Mouse (Mus musculus): Measurements from ENCODE around the gene Cnot8. TPM values are rescaled to one million over a fixed set of nuclear protein-coding genes. Genes with fewer than 3 reads are reported as not detected.
"Not testable (repeated sequence)": the region's sequence is repeated elsewhere in the genome, so short reads cannot be mapped to it uniquely, and the experiment has no call there.

Cnot8 gene
- polyA plus RNA-seq (2012; rRNA removed) = 43.8 and 47.2 TPM in 2 replicates

DNA sequence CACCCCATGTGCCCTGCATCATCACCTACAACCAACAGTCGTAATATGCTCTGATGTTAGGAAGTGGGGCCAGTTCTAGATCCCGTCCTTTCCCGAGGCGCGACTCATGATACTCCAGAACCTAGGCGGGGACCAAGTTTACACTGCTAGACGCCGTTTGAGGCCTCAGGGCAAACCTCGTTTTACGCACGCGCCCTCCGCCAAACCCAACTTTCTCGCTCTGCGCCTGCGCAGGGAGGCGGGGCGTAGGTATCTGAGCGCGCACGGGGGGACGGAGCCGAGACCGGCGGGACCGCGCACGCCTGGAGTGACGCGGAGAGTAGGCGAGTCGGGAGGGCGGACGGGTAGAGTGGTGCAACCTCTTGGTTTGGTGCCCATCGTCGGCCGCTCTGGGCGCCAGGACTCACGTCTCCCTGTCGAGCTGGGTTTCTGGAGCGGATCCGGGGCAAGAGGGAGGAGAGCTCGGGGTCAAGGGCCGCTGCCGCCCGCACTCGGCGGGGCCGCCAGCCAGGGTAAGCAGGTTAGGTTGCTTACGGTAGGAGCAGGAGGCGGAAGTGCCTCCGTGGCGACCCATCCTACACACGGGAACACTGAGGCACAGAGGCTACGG lies at the start of gene Cnot8:
Cnot8 (plus strand) TSS at position 457 of the 610 bp plus-strand sequence.
- H3K4me3 ChIP-seq (ENCODE audit: insufficient read depth, low read depth, low read length) = peak within 1 kb of the TSS; percentile 72
- H3K27ac ChIP-seq (ENCODE audit: insufficient read depth, low read depth, low read length) = peak within 1 kb of the TSS; percentile 68
- H3K36me3 ChIP-seq (ENCODE audit: control insufficient read depth, insufficient read depth, low read length) = no peaks in the 10 kb centered on the region
- peak; percentile 100 for DNase-seq
- no peaks in the 10 kb centered on the region for H3K27me3 ChIP-seq (replicated peaks; ENCODE audit: control insufficient read depth, insufficient read depth, low read length)
- no peak for TF ChIP-seq CTCF (conservative IDR thresholded peaks at IDR 0.05; ENCODE audit: insufficient read depth, insufficient read length, low read depth, low read length)
- TF ChIP-seq POLR2A (IDR thresholded peaks at IDR 0.05; ENCODE audit: low read depth, low read length) = peak; percentile 46
- under 1% methylated on average over 55 of the region's 55 CpGs for WGBS
- H3K4me1 ChIP-seq (ENCODE audit: control insufficient read depth, insufficient read depth, low read length) = peaks cover 5% of the 10 kb centered on the region; the same call in 1 of the 2 replicates

- Histone ChIP-seq H3K4me3 (ENCODE audit: insufficient read depth, low read depth, low read length) (no peak overlapping the region), H3K27ac (ENCODE audit: insufficient read depth, low read depth, low read length) (no peak overlapping the region), H3K36me3 (ENCODE audit: control insufficient read depth, insufficient read depth, low read length) (peaks cover 6% of the 10 kb centered on the region), H3K4me1 (ENCODE audit: control insufficient read depth, insufficient read depth, low read length) (no peaks in the 10 kb centered on the region), H3K27me3 (replicated peaks; ENCODE audit: control insufficient read depth, insufficient read depth, low read length) (no peaks in the 10 kb centered on the region)
- DNase-seq = peak; percentile 46
- 28% methylated on average over 6 of the region's 6 CpGs for WGBS
- TF ChIP-seq CTCF (conservative IDR thresholded peaks at IDR 0.05; ENCODE audit: insufficient read depth, insufficient read length, low read depth, low read length) (peak; percentile 75), POLR2A (IDR thresholded peaks at IDR 0.05; ENCODE audit: low read depth, low read length) (no peak)
Measured at GRCm38 (mm10) chr11:58057455-58057854, 46.5 kb upstream of the Cnot8 start.

GRCm38 (mm10) chr11:58059752-58060151 lies 44.2 kb upstream of the Cnot8 start:
- 93% methylated on average over 7 of the region's 7 CpGs for WGBS
- H3K36me3 ChIP-seq (ENCODE audit: control insufficient read depth, insufficient read depth, low read length); H3K27ac ChIP-seq (ENCODE audit: insufficient read depth, low read depth, low read length); H3K4me3 ChIP-seq (ENCODE audit: insufficient read depth, low read depth, low read length); H3K4me1 ChIP-seq (ENCODE audit: control insufficient read depth, insufficient read depth, low read length); DNase-seq; H3K27me3 ChIP-seq (replicated peaks; ENCODE audit: control insufficient read depth, insufficient read depth, low read length): not testable (repeated sequence)

DNA sequence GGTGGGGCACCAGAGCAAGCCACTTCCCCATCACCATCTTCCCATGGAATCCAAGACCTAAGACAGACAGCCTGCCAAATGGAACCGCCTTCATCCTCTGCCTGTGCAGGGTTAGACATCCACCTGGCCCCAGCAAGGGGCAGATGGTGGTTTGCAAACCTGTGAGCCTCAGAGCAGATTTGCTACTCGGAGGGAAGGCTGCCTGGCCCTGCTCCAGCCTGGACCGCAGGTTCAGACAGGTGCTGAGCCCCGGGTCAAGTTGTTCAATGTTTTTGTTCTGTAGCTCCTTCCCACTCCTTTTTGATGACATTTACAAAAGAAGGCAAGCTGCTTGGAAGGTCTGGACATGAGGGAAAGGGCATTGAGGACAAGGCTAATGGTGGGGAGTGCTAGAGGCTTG lies 42.7 kb upstream of the Cnot8 start:
- H3K36me3 ChIP-seq (ENCODE audit: control insufficient read depth, insufficient read depth, low read length); H3K27ac ChIP-seq (ENCODE audit: insufficient read depth, low read depth, low read length); H3K4me3 ChIP-seq (ENCODE audit: insufficient read depth, low read depth, low read length); H3K27me3 ChIP-seq (replicated peaks; ENCODE audit: control insufficient read depth, insufficient read depth, low read length); H3K4me1 ChIP-seq (ENCODE audit: control insufficient read depth, insufficient read depth, low read length); DNase-seq: not testable (repeated sequence)
- WGBS = 79% methylated on average over 4 of the region's 4 CpGs

- 87% methylated on average over 4 of the region's 4 CpGs for WGBS
- H3K36me3 ChIP-seq (ENCODE audit: control insufficient read depth, insufficient read depth, low read length) = peaks cover 3% of the 10 kb centered on the region; the same call in 1 of the 2 replicates
- no peak for DNase-seq
Measured at GRCm38 (mm10) chr11:58062586-58062985, 41.4 kb upstream of the Cnot8 start.

GRCm38 (mm10) chr11:58065025-58065424 lies 38.9 kb upstream of the Cnot8 start:
- DNase-seq = no peak
- H3K36me3 ChIP-seq (ENCODE audit: control insufficient read depth, insufficient read depth, low read length) = no peaks in the 10 kb centered on the region
- H3K4me3 ChIP-seq (ENCODE audit: insufficient read depth, low read depth, low read length) = no peak overlapping the region
- H3K27ac ChIP-seq (ENCODE audit: insufficient read depth, low read depth, low read length) = no peak overlapping the region
- WGBS = 74% methylated on average over 4 of the region's 4 CpGs
- H3K4me1 ChIP-seq (ENCODE audit: control insufficient read depth, insufficient read depth, low read length) = no peaks in the 10 kb centered on the region
- no peaks in the 10 kb centered on the region for H3K27me3 ChIP-seq (replicated peaks; ENCODE audit: control insufficient read depth, insufficient read depth, low read length)
- TF ChIP-seq POLR2A (IDR thresholded peaks at IDR 0.05; ENCODE audit: low read depth, low read length) (no peak), CTCF (conservative IDR thresholded peaks at IDR 0.05; ENCODE audit: insufficient read depth, insufficient read length, low read depth, low read length) (no peak)

More at GRCm38 (mm10) chr11:58062586-58062985, 41.4 kb upstream of the Cnot8 start:
- Histone ChIP-seq H3K27me3 (replicated peaks; ENCODE audit: control insufficient read depth, insufficient read depth, low read length) (no peaks in the 10 kb centered on the region), H3K27ac (ENCODE audit: insufficient read depth, low read depth, low read length) (no peak overlapping the region), H3K4me1 (ENCODE audit: control insufficient read depth, insufficient read depth, low read length) (no peaks in the 10 kb centered on the region), H3K4me3 (ENCODE audit: insufficient read depth, low read depth, low read length) (no peak overlapping the region)
- TF ChIP-seq POLR2A (IDR thresholded peaks at IDR 0.05; ENCODE audit: low read depth, low read length) (no peak), CTCF (conservative IDR thresholded peaks at IDR 0.05; ENCODE audit: insufficient read depth, insufficient read length, low read depth, low read length) (no peak)

GRCm38 (mm10) chr11:58072978-58073377 lies 31.0 kb upstream of the Cnot8 start:
- no peak for TF ChIP-seq CTCF (conservative IDR thresholded peaks at IDR 0.05; ENCODE audit: insufficient read depth, insufficient read length, low read depth, low read length)
- no peak for TF ChIP-seq POLR2A (IDR thresholded peaks at IDR 0.05; ENCODE audit: low read depth, low read length)
- H3K27me3 ChIP-seq (replicated peaks; ENCODE audit: control insufficient read depth, insufficient read depth, low read length) = no peaks in the 10 kb centered on the region
- 73% methylated on average over 3 of the region's 3 CpGs for WGBS
- H3K4me3 ChIP-seq (ENCODE audit: insufficient read depth, low read depth, low read length) = no peak overlapping the region
- H3K36me3 ChIP-seq (ENCODE audit: control insufficient read depth, insufficient read depth, low read length) = no peaks in the 10 kb centered on the region
- no peaks in the 10 kb centered on the region for H3K4me1 ChIP-seq (ENCODE audit: control insufficient read depth, insufficient read depth, low read length)
- H3K27ac ChIP-seq (ENCODE audit: insufficient read depth, low read depth, low read length) = no peak overlapping the region
- DNase-seq = no peak
